Mouse (Mus musculus): Measurements from ENCODE around the gene Lman2l.

- TF ChIP-seq KAT2A (conservative IDR thresholded peaks at IDR 0.05; ENCODE audit: low read depth, low read length) = no peak
- TF ChIP-seq HCFC1 (IDR thresholded peaks at IDR 0.05; ENCODE audit: low read depth, low read length) = no peak
- no peak for TF ChIP-seq POLR2A (IDR thresholded peaks at IDR 0.05; ENCODE audit: control insufficient read depth in 1 of 2, insufficient read depth in 1 of 2, low read depth in 1 of 2, low read length in 2 of 2, poor library complexity in 1 of 2)
- TF ChIP-seq POLR2AphosphoS2 (IDR thresholded peaks at IDR 0.05; ENCODE audit: low read length) = no peak
- TF ChIP-seq USF1 (IDR thresholded peaks at IDR 0.05; ENCODE audit: low read depth, low read length) = no peak
- TF ChIP-seq USF2 (IDR thresholded peaks at IDR 0.05; ENCODE audit: borderline replicate concordance in 1 of 2, insufficient read depth in 1 of 2, low read depth in 1 of 2, low read length in 2 of 2) = no peak
Measured at GRCm38 (mm10) chr1:36401509-36401908, 43.6 kb downstream of the Lman2l start.
